Mouse (Mus musculus) lung, embryonic 16.5 days (tissue): ENCODE measurements around the gene Slc15a5. TPM values are rescaled to one million over a fixed set of nuclear protein-coding genes. Genes with fewer than 3 reads are reported as not detected.

Experiments used
- ATAC-seq: fragments of 200-750 bp; cut with Nextera tagmentation; 2 replicates; pipeline ENCODE4 v1.8.0; 2017; ENCODE audit warnings: low read depth, mild to moderate bottlenecking, moderate library complexity
- H3K27ac ChIP-seq: fragments of 300-500 bp; sonication (generic); 2 replicates; pipeline ENCODE4 v1.5.1; 2014; ENCODE audit warnings: mild to moderate bottlenecking, control low read depth, low read length
- H3K27me3 ChIP-seq: fragments of 300-500 bp; sonication (generic); 2 replicates; pipeline ENCODE4 v1.6.1; 2014; ENCODE audit warnings: low read depth, low read length, mixed read lengths; ENCODE audit not compliant: control insufficient read depth, insufficient read depth
- H3K36me3 ChIP-seq: fragments of 300-500 bp; sonication (generic); 2 replicates; pipeline ENCODE4 v1.6.1; 2014; ENCODE audit warnings: low read length; ENCODE audit not compliant: control insufficient read depth, insufficient read depth
- H3K4me1 ChIP-seq: fragments of 300-500 bp; sonication (generic); replicated peaks from 2 replicates; pipeline ENCODE4 v1.6.1; 2014; ENCODE audit warnings: low read length, mixed read lengths; ENCODE audit not compliant: control insufficient read depth, insufficient read depth
- H3K4me2 ChIP-seq: fragments of 300-500 bp; sonication (generic); 2 replicates; pipeline ENCODE4 v1.6.1; 2014; ENCODE audit warnings: low read depth, low read length, control low read depth
- H3K4me3 ChIP-seq: fragments of 300-500 bp; sonication (generic); 2 replicates; pipeline ENCODE4 v1.5.1; 2014; ENCODE audit warnings: mild to moderate bottlenecking, low read length, control low read depth
- H3K9ac ChIP-seq: fragments of 300-500 bp; sonication (generic); 2 replicates; pipeline ENCODE4 v1.6.1; 2014; ENCODE audit warnings: low read length, control low read depth
- H3K9me3 ChIP-seq: fragments of 300-500 bp; sonication (generic); 2 replicates; pipeline ENCODE4 v1.6.1; 2016; ENCODE audit warnings: low read length; ENCODE audit not compliant: control insufficient read depth
- WGBS: fragments of 180-500 bp; shearing (Covaris S2); extraction: QIAGEN DNeasy Blood & Tissue Kit; methylation state at CpG from one replicate; pipeline ENCODE4 v1.1.7; 2014; 5-methylcytosine and 5-hydroxymethylcytosine counted together
- polyA plus RNA-seq: library from polyadenylated mRNA; unstranded; fragments of >200 nt; fragmentation: Nextera tagmentation; extraction: Ambion mirVana; gene quantifications from 2 replicates; pipeline ENCODE4 v1.2.1, GENCODE M21; 2015

The Slc15a5 gene
- not detected in 2 replicates for polyA plus RNA-seq

DNA sequence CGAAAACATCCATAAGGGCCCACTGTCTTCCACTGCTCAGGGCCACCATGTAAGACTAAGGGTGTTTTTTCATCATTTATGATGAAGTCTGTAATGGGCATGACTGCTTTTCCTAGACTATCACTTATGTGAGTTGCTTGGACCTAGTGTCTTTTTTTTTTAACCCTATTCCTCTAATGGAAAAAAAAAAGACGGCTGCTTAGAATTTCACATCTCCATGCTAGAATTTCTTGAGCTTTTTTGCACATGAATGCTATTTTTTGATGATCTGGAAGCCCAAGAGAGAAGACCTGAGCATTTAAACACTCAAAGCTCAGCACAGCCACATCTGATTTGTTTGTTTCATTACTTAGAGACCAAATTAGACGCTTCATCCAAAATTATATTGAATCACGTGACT lies at the start of gene Slc15a5:
Gene Slc15a5, minus strand, starts transcription at position 101 of the 400 bp plus-strand sequence.
- ATAC-seq: no peak
- Histone ChIP-seq H3K4me1 (no peaks in the 10 kb centered on the region), H3K9ac (no peak within 1 kb of the TSS), H3K36me3 (no peaks in the 10 kb centered on the region), H3K4me2 (no peak within 1 kb of the TSS), H3K4me3 (no peak within 1 kb of the TSS), H3K27me3 (no peaks in the 10 kb centered on the region), H3K9me3 (no peaks in the 10 kb centered on the region), H3K27ac (no peak within 1 kb of the TSS)
- whole genome bisulfite sequencing: 86% methylated on average over 4 of the region's 4 CpGs

DNA sequence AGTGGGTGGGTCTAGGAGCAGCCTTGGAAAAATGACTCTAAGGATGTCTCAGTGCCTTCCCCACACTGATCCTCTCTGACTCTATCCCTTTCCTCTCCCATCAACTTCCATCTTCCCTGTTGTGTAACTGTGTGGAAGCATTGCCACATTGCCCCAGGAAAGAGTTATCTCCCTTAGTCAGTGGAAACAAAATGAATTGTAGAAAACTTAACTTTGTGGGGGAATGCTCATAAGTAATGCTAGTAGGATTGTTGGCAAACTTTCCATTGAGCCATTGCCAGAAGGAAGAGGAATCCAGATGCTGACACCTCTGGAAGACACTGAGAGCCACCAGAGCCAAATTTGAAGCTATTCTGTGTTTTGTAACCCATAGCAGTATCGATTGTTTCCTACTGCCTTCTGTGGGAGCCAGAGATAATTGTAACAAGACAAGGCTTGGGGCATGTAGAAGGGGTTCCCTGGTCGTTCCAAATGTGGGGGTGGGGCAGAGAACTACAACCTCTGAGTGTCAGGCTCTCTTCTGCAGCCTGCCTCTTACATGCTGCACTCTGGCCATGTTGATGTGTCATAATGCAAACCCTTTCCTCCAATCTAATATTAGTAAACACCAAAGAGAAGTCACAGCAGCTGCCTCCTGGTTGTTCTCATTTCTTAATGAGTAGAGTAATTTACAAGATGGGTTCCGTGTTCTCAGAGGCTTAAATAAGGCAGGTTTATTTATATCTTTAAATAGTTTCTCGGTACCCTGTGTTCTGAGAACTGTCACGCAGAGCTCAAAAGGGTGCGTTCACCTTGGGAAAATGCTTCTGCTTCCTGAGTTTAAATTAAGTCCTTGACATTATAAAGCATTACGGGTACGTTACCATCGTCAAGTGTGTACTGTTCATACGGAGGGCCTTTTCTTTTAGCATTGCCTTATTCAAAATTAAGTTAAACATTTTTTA lies 48.9 kb upstream of the Slc15a5 start:
- H3K4me3 ChIP-seq: no peak overlapping the region
- no peaks in the 10 kb centered on the region for H3K36me3 ChIP-seq
- H3K9me3 ChIP-seq: no peaks in the 10 kb centered on the region
- H3K4me2 ChIP-seq: no peak overlapping the region
- peak; percentile 87 for ATAC-seq
- 64% methylated on average over 10 of the region's 10 CpGs for WGBS
- H3K9ac ChIP-seq: no peak overlapping the region
- H3K27me3 ChIP-seq: no peaks in the 10 kb centered on the region
- no peak overlapping the region for H3K27ac ChIP-seq
- H3K4me1 ChIP-seq: no peaks in the 10 kb centered on the region

DNA sequence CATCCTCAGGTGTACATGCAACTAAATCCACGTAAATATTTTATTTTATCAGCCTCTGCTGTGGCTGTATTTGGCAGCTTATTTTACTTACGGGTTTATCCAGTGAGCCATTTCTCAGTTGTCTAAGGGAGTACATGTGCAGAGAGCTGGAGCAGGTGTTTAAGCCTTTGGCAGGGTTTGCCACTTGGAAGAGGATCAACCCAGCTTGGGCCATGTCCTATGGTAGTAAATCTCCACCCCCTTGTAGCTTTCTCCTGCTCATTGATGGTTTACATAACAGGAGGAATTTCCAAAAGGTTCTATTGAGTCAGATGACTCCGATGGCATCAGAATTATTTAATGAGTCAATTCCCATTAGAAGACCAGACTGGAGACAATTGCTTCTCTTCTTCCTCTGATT lies 37.8 kb upstream of the Slc15a5 start:
- H3K4me1 ChIP-seq: no peaks in the 10 kb centered on the region
- no peak overlapping the region for H3K27ac ChIP-seq
- no peaks in the 10 kb centered on the region for H3K27me3 ChIP-seq
- 85% methylated on average over 3 of the region's 3 CpGs for WGBS
- H3K9ac ChIP-seq: no peak overlapping the region
- no peaks in the 10 kb centered on the region for H3K9me3 ChIP-seq
- H3K4me2 ChIP-seq: no peak overlapping the region
- no peak for ATAC-seq
- H3K36me3 ChIP-seq: no peaks in the 10 kb centered on the region
- no peak overlapping the region for H3K4me3 ChIP-seq

DNA sequence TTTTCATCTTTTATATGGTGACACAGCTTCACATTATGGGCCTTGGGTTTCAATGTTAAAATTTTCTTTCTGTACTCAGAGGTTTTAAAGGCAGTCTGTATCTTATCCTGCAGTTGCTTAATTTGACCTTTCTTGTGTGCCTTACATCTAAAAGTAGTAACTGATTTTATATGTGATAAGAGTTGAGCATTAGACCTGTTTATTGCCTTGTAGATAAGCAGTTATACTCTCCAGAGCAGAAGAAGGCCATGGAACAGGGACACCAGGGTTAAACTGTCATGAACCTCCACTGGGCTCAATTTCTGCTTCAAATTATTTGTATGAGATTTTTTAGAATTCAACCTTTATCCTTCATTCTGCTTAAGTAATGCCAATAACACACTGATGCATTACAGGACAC lies 24.8 kb upstream of the Slc15a5 start:
- H3K9ac ChIP-seq: no peak overlapping the region
- no peak for ATAC-seq
- H3K4me3 ChIP-seq: no peak overlapping the region
- H3K27ac ChIP-seq: no peak overlapping the region
- H3K4me2 ChIP-seq: no peak overlapping the region
- H3K27me3 ChIP-seq: no peaks in the 10 kb centered on the region
- H3K36me3 ChIP-seq: no peaks in the 10 kb centered on the region
- no peaks in the 10 kb centered on the region for H3K9me3 ChIP-seq
- H3K4me1 ChIP-seq: no peaks in the 10 kb centered on the region

DNA sequence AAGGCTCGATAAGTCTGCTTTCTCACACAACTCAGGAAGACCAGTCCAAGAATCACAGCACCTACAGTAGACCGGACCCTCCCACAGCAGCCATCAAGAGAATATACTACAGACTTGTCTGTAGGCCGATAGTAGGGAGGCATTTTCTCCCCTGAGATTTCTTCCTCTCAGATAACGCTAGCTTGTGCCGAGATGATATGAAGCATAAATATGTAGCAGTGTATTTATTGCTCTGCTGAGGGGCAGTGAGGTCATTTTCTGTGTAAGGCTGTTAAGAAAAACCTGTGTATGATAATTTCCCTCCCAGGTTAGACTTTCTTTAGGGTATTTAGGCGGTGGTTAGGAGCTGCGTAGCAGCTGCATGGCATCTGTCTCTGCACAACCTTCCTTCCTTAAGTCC lies 23.2 kb upstream of the Slc15a5 start:
- Histone ChIP-seq H3K4me3 (no peak overlapping the region), H3K27ac (no peak overlapping the region), H3K4me2 (no peak overlapping the region), H3K4me1 (no peaks in the 10 kb centered on the region), H3K9ac (no peak overlapping the region), H3K27me3 (no peaks in the 10 kb centered on the region), H3K36me3 (no peaks in the 10 kb centered on the region), H3K9me3 (no peaks in the 10 kb centered on the region)
- 60% methylated on average over 7 of the region's 7 CpGs for WGBS
- ATAC-seq: no peak

DNA sequence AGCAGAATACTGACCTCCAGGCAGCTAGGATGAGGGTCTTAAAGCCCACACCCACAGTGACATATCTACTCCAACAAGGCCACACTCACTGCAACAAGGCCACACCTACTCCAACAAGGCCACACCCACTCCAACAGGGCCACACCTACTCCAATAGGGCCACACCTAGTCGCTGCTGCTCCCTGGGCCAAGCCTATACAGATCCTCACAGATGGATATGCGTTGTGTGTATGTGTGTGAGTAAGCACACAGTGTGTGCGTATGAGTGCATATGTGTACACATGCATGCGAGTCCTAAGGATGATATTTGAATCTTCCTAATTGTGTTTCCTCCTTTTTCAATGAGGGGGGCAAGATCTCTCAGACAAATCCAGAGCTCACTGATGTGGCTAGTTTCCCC lies 22.1 kb upstream of the Slc15a5 start:
- ATAC-seq: no peak
- H3K9ac ChIP-seq: no peak overlapping the region
- H3K36me3 ChIP-seq: no peaks in the 10 kb centered on the region
- no peaks in the 10 kb centered on the region for H3K4me1 ChIP-seq
- no peak overlapping the region for H3K4me3 ChIP-seq
- no peak overlapping the region for H3K4me2 ChIP-seq
- no peaks in the 10 kb centered on the region for H3K9me3 ChIP-seq
- 84% methylated on average over 4 of the region's 4 CpGs for WGBS
- H3K27me3 ChIP-seq: no peaks in the 10 kb centered on the region
- no peak overlapping the region for H3K27ac ChIP-seq

DNA sequence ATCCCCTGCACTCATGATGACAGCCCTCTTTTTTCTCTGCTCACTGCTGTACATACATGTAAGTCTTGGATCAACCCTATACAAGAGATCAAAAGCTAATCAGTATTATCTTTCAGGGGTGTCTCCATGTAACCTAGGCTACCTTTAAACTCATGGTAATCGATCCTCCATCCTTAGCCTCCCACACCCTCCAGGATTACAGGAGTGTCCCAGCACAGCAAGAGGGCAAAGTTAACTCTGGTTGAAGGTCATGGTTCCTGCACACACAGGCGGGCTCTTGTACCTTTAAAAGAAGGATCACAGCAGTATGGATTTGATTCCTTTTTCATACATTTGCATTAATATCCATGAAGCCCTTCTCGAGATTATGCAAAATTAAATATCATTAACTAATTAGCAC lies 19.9 kb upstream of the Slc15a5 start:
- ATAC-seq: no peak
- no peaks in the 10 kb centered on the region for H3K36me3 ChIP-seq
- H3K9me3 ChIP-seq: no peaks in the 10 kb centered on the region
- H3K27ac ChIP-seq: no peak overlapping the region
- H3K4me2 ChIP-seq: no peak overlapping the region
- H3K9ac ChIP-seq: no peak overlapping the region
- WGBS: 71% methylated on average over 3 of the region's 3 CpGs
- no peaks in the 10 kb centered on the region for H3K4me1 ChIP-seq
- H3K4me3 ChIP-seq: no peak overlapping the region
- no peaks in the 10 kb centered on the region for H3K27me3 ChIP-seq

DNA sequence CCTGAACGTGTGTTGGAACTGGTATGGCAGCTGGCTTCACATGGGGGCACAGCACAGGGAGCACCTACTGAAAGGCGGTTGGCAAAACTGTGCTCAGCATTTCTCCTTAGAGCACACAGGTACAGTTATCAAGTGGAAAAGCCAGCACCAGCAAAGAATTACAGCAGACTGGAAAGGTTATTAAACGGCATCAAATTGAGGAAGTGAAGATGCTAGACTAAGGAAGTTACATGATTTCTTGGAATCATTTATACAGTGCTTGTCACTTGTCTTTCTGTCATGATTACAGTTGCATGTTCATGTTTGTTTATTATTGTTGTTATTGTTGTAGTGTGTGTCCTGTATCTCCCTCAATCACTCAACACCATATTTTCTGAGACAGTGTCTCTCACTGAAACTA lies 15.3 kb upstream of the Slc15a5 start:
- ATAC-seq: no peak
- no peaks in the 10 kb centered on the region for H3K9me3 ChIP-seq
- no peak overlapping the region for H3K4me3 ChIP-seq
- H3K4me1 ChIP-seq: no peaks in the 10 kb centered on the region
- WGBS: 77% methylated on average over 3 of the region's 3 CpGs
- H3K36me3 ChIP-seq: no peaks in the 10 kb centered on the region
- no peak overlapping the region for H3K9ac ChIP-seq
- no peak overlapping the region for H3K4me2 ChIP-seq
- H3K27me3 ChIP-seq: no peaks in the 10 kb centered on the region
- H3K27ac ChIP-seq: no peak overlapping the region

DNA sequence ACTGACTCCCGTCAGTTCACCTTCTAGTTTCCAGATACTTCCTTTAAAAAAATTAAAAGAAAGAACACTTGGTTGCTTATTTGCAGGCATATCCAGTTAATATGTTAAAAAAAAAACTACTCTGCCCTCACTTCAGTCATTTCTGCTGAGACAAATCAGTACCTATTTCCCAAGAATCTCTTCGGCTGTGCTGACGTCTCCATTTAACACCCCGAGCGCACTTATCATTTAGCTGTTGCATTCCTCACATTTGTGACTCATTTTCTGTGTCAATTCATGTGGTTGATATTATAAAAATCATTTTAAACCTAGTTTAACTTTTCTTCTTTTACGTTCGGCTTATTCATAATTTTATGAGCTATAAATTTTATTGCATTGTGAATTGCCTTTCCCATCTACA lies 12.7 kb upstream of the Slc15a5 start:
- Histone ChIP-seq H3K27me3 (no peaks in the 10 kb centered on the region), H3K4me3 (no peak overlapping the region), H3K9ac (no peak overlapping the region), H3K9me3 (no peaks in the 10 kb centered on the region), H3K4me1 (no peaks in the 10 kb centered on the region), H3K4me2 (no peak overlapping the region), H3K27ac (no peak overlapping the region), H3K36me3 (no peaks in the 10 kb centered on the region)
- whole genome bisulfite sequencing: 78% methylated on average over 7 of the region's 7 CpGs
- no peak for ATAC-seq
